Mouse (Mus musculus) brain, embryonic 18.5 days (tissue): ENCODE results near the gene Slc35e3.

ENCODE experiments used
- DNase-seq: peaks from one replicate; pipeline ENCODE4 v3.0.0-alpha.2; 2012; ENCODE audit warnings: low read depth, low spot score

Gene Slc35e3

DNA sequence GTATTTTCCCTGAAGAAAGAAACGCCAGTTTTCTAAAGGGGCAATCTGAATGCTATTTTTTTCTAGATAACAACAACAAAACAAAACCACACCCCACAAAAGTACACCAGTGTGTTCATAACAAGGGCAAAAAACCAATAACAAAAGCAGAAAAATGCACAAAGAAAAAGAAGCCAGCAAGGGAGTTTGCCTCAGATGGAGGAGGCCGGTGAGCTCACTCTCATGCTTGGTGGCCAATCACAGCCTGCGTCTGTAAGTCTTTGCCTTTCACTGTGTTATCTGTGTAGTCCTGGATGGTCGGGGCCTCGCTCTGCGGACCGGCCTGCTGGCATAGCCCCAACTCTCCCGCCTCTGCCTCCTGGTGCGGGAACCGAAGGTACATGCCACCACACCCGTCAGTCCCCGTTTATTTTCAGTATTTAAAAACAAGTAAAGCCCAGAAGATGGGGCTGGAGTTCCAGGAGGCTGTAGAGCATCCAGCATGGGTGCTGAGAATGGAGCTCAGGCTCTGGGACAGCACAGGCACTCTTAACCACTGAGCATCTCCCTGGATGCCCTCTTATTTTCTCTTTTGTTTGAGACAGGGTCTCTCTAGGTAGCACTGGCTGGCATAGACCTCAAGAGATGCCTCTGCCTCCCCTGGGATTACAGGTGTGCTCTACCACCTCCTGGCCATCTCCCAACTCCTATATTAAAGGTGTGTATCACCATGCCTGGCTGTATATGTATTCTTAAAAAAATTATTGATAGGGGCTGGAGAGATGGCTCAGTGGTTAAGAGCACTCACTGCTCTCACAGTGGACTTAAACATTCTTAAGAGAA, 30.3 kb upstream of the Slc35e3 start:
- no peak for DNase-seq

DNA sequence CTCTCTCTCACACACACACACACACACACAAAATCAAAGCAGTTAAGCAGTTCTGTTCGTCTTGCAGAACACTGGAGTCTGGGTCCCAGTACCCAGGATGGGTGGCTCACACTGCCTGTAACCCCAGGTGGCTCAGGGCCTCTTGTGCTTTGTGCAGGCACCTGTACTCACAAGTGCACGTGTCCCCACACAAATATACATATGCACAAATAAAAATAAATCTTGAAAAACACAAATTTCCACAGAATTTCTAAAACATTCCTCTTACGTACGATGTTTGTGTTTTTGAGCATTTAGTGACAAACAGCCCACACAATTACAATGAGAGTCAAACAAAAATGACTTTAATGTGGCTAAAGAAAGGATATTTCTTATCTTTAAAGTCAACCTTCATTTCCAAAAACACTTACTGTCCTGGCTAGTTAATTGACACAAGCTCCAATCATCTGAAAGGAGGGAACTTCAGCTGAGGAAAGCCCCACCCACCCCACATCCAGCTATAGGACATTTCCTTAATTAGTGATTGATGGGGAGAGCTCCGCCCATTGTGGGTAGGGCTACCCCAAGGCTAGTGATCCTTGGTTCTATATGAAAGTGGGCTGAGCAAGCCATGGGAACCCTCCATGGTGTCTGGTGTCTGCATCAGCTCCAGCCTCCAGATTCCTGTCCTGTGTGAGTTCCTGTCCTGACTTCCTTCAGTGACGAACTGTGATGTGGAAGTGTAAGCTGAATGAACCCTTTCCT, 29.4 kb upstream of the Slc35e3 start:
- no peak for DNase-seq

DNA sequence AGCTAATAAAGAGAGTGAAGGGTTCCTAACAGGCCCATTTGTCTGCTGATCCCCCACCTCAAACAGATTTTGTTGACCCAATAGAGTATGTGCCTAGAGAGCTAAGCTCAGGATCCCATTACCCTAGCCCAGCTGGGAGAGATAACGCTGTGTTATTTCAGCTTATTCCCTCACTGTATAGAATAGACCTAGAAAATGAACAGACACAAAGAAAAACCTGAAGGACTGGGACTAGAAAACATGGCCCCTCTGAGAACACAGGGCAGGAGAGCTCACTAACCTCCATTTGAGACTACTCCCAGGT, 28.6 kb upstream of the Slc35e3 start:
- no peak for DNase-seq

DNA sequence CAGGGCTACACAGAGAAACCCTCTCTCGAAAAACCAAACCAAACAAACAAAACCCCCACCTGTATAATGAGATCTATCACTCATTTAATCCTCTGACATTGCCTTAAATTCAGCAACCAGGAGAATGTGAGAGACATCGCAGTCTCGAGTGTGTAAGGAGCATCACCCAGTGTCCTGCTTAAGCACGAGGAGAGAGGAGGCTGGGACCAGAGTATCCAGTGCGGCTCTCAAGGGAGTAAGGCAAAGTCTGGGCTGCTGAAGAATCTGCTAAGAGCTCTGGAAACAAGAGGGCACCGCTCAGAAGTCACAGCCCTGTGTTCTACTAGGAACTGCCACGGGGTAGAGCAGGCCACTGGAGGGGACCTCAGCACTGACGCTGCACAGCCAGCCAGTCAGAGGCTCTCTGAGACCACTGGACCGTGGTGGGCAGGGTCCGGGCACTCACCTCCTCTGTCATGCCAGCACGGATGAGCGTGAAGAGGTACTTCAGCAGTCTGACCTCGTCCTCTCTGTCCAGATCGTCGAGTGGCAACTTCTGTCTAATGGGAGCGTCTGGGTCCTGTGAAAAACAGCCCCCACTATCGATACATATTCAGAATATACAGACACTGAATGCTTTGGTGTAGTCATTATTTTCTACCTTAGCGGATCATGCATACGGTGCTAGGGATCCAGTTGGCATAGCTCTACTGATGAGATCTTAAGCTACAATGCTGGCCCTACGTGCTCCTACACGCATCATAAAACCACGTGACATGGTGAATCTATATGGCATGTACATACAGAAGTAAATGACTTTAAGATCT, 28.0 kb upstream of the Slc35e3 start:
- no peak for DNase-seq

DNA sequence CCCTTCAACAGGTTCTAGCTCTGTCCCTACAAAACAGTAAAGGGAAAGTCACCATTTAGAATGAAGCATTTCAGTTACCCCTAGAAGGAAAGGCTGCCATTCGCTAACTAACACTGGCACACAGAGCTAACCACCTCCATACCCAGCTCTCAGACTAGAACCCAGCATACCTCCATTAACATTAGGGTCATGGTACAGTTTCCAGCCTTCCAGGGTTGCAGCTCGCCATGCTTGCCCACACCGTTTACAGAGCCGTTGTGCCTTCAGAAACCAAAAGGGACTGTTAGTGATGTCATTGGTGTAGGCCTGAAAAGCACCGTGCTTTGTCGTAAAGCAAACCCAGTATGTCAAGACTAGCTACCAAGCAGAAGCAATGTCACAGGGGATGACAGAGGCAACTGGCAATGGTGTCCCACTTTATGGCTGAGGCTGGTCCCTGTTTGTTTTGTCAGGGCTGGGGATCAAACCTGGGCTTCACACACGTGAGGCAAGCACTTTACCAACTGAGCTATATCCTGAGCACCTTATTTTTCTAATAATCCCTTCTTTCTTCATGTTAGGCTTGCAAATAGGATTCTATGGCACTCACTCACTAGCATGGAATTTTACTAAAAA, 27.0 kb upstream of the Slc35e3 start:
- no peak for DNase-seq

DNA sequence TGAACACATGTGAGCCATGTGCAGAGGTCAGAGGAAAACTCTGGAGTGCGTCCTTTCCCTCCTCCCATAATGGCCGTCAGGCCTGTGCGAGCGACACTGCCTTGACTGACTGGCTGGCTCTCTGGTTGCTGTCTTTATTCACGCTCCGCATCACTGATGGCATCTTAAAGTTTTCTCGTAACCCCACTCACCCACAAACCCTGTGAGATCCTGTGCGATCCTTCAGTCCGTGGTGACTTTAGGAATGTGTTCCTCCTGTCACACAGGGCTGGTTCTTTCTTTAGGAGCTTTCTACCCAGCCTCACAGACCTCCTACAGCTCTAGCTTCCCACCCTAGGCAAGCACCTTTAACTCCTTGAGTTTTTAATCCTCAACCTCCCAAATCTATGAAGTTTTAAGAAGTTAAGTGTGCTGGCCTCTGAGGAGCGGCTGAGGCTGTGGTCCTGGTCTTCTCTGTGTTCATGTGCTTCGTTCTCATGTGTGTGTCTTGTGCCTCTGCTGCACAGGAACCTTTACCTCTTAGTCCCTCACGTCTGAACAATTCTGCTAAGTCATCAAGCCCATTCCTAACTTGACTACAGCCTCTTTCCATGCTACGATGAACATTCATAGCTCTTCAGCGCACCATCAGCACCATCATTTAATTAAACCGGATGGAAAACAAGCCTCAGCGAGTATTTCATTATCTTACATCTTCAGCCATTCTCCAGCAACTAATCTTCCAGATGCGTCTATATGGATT, 26.4 kb upstream of the Slc35e3 start:
- DNase-seq = no peak

DNA sequence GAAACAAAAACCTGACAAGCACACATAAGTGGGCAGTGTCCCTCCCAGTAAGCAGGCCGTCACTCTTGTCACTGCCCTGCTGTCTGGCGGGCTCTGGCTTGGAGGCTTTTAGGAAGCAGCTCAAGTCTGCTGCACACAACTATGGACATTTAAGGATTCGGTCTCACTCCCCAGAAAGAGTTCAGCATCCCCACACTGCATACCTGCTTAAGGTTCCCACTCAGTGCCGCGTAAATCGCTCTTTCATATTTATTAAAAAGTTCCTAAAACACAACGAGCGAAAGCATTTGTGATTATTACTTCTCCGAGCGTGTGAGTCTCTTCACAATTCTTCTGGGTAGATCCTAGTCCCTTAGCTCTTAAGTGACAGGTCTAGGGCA, 25.0 kb upstream of the Slc35e3 start:
- DNase-seq = no peak

DNA sequence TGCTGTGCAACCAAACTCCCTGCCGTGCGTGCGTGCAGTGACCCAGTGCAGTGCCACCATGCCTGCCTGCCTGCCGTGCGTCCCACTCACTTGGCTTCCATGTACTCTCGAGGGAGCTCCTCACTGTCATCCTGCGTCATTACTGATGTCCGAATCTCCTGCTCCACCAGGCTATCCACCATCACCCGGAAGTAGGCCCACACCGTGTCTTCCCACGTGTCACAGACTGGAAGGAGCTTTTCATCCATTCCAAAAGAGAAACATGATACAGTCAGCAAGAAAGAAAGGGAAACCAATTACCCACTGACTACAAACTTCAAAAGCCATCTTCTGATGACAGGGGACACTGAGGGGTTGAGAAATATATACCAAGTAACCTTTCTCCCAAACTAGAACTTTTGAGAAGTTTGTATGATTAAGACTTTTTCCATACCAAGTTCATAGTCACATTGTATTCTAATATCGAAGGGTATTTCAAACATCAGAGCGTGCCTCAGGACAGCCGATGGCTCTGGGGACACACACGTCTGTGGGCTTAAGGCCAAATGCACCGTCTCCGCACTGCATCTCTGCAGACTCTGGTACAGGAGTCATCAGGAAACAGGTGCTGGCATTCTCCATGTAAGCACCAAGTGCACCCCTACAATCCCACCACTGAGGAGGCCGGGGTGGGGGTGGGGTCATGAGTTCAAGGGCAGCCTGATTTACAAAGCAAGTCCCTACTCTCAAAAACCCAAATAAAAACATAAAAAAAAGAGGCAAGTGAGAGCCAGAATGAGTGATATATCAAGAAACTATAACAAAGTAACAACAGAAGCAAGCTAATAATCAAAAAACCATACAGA, 24.3 kb upstream of the Slc35e3 start:
- no peak for DNase-seq

DNA sequence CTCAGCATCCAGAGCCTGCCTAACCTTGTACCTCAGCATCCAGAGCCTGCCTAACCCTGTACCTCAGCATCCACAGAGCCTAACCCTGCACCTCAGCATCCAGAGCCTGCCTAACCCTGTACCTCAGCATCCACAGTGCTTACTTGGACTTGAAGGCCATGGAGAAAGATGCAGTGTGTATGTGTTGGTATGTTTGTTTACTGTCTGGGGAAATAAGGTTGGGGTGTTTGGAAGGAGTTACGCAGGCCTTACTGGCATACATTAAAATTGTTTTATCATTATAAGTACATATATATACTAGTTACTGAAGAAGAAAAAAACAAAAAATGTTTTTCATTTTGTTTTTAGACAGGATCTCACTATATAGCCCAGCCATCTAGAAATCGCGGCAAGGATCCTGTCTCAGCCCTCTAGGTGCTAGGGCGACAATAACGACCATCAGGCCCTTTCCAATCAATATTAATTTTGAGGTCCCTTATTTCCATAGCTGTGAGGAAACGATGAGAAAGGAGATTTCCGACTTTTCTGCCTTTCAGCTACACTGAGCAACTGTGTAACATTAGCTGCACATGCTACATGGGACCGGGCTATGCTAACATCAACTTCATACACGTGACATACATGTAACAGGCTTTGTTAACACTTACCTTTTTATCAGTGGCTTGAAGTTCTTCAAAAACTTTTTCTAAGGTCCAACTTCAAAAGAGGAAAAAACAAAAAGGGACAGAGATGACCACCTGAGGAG, 23.5 kb upstream of the Slc35e3 start:
- no peak for DNase-seq

DNA sequence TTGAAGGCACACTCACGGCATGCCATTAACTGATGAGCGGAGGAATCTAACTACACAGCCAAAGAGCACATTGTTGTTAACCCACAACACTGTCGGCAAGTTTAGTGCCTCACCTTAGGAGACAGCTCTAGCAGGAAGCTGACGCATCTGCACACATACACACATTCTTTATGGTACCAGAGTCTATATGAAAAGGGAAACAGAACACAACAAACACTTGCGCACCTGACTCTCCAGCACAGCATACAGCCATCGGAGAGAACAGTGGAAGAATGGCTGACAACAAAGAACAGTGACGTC, 21.9 kb upstream of the Slc35e3 start:
- no peak for DNase-seq

DNA sequence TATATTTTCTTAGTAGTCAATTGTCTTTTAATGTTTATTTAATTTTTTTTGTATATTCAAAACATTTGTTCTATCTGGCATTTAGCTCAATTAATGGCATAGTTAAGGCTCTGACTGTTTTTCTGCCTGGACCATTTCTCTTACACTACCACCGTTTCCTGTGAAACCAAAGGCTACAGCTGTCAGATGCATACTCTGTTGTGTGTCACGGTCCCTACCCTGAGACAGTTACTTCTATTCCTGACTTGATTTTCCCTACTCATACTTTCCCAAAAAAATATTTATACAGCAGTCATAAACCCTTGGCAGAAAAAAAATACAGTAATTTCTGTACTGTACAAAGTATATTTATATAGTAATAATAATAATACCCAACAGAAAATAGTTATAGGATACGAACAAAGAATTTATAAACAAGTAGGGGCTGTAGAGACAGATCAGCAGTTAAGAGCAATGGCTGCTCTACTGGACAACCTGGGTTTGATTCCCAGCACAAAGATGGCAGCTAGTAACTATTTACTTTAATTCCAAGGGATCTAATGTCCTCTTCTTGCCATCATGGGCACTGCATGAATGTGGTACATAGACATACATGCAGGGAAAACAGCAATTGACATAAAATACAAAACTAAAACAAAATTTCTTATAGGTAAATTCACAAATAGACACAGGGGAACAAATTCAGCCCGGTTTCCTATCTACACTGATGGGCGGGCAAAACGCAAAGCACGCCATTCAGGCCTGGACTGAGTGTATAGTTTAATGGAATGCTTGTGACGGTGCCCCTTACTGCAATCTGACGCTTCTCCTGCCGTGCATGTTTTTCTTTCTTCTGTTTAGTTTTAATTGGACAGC, 21.3 kb upstream of the Slc35e3 start:
- no peak for DNase-seq

DNA sequence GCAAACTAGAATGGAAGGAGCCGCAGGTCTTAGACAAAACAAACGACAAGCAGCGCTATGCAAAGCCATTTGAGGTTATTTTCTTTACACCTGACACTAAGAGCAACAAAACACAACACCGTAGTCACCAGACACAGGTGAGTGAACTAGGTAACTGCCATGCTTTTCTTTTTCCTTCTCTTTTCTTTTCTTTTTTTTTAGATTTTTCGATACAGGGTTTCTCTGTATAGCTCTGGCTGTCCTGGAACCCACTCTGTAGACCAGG, 20.7 kb upstream of the Slc35e3 start:
- no peak for DNase-seq

DNA sequence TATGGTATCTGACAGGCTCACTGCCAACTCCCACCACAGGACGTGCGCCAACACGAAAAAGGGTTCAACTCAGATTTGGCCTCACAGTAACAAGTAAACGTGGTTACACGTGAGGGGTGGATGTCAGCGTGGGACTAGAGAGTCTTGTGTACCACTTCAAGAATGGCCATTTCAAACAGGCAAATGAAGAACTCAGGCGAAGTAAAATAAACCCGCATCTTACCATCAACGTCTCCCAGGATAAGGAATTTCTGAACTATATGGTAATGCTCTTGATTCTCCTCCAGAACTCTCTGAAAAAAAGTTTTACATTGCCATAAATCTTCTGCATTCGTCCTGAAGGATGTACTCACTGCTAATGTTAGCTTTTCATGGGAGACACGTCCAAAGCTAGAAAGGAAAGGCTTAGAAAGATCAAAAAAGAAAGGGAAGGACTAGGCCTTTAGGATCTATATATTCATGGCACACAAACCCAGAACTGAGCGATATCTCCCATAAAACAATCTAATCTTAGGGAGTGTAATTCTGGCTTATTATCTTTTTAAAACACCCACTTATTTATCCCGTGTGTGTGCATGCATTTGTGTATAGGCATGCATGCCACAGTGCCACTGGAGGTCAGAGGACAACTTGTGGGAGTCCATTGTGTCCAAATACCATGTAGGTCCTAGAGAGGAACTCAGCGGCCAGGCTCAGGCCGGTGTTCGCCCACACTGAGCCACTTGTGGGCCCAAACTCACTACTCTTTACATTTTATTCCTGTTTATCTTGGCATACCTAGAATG, 20.1 kb upstream of the Slc35e3 start:
- DNase-seq = no peak

DNA sequence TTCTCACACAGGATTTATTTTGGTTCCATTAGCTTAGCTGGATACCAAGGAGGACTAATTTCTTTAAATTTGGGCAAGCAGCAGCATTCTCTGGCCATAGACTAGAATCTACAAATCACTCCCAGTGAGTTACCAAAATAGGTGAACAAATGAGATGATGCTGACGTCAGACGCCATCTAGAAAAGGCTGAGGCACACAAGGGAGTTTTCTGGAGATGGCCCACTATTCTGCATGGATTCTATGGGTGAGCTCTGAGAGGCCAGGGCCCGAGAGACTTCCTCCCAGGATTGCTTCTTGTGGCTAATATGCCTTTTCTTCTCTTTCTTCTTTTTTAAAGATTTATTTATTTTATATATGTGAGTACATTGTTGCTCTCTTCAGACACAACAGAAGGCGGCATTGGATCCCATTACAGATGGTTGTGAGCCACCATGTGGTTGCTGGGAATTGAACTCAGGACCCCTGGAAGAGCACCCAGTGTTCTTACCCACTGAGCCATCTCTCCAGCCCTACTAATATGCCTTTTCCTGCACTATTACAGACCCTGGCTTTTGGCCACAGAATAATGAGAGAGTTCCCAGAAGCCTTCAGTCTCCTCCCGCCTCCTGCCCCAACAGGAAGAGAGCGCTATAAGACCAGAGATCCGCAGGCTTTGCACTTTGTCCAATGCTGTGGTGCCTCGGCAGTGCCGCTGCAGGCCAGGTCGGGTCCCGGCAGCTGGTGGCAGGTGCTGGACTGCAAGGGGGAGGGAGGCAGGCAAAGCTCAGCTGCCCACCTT, 19.1 kb upstream of the Slc35e3 start:
- DNase-seq = no peak

DNA sequence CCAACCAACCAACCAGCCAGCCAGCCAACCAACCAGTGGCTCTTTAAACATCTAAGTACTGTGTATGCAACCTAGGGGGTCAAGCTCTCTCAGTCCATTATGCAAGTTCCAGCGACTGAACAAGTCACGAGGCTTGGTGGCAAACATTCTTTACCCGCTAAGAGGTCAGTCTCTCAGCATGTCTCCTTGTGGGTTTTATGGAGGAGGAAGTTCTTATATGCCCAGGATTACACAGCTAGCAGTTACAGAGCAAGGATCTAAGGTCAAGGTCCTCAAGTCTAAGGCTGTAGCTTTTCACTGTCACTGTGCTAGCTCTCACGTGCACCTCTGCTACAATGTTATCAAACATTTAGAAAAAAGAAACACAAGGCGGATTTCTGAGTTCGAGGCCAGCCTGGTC, 18.4 kb upstream of the Slc35e3 start:
- no peak for DNase-seq

DNA sequence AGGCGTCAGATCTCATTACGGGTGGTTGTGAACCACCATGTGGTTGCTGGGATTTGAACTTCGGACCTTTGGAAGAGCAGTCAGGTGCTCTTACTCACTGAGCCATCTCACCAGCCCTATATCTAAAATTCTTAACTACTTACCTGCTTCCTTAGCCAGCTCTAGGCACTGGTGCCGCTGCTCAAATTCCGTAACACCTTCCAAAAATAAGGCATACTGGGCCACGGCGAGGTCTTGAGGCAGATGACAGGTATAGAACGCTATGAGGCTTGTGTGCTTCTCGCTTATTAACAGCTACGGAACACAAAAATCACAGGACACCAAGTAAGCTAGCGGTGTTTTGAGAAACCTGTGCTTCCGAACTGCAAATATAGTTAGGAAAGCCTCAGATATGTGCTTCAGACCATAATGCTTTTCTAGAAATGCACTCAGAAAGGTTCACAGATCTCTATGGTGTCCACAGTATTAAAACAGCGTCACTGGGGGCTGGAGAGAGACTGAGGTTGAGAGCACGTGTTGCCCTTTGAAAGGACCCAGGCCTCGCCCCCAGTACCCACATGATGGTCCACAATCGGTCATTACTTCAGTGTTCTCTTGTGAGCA, 17.5 kb upstream of the Slc35e3 start:
- DNase-seq = no peak

DNA sequence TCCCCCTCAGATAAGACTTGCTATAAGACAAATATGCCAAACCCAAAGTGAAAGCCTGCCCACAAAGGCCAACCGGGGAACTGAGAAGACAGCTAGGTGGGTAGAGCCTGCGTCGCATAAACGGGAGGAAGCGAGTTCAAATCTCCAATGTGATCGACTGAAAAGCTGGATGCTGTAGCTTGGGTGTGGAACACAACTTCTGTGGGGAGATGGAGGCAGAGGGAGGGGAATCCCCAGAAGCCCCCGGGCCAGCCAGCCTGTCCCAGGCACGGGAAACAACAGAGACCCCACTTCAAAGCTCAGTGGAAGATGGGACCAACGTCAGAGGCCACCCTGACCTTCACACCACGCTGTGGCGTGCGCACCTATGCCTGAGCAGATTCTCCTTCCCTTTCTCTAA, 16.8 kb upstream of the Slc35e3 start:
- no peak for DNase-seq
